Mouse (Mus musculus): ENCODE measurements around the gene Ubr1. TPM values are rescaled to one million over a fixed set of nuclear protein-coding genes. Genes with fewer than 3 reads are reported as not detected.
A peak's percentile ranks its signal among the peaks of the same experiment; 100 is the strongest.

The Ubr1 gene
- total RNA-seq, 2 experiments from 2014 or later = 15.9 to 17.5 TPM

- ATAC-seq (ENCODE audit: poor library complexity, severe bottlenecking) = no peak
Observed at GRCm38 (mm10) chr2:120863389-120863788, 107.1 kb downstream of the Ubr1 start.

DNA sequence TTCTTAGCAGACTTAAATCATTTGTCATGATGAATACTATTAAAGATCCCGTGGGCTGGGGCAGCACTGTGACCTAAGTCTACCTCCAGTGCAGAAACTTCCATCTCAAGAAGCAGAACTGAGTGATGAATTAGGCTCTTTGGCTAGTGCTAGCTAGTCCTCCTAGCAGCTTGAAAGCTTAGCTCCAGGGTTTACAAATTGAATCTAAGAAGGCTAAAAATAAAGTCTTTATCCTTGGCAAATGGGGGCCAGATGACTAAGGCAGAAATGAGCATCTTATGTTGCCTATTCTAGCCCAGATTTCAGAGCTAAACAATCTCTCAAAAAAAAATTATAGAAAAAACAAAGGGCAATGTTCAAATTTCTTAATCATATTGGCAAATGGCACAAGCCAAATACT lies 109.8 kb downstream of the Ubr1 start:
- no peak for ATAC-seq (ENCODE audit: poor library complexity, severe bottlenecking)

DNA sequence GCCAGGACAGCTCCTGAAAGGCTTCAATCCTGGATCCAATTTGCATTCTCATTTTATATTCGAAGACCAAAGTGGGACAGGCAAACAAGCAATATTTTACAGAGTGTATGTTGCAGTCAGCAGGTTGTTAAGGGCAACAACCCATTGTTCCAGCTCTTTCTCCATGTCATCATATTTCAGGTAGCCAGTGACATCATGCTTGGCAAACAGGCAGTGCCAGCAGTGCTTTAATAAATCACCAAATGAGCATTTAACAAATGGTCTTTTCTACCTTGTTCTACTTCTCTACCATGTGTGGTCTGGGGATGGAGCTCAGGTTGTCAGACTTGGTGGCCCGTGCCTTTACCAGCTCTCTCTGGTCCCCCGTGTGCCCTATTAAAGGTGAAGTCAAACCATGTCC lies 112.4 kb downstream of the Ubr1 start:
- no peak for ATAC-seq (ENCODE audit: poor library complexity, severe bottlenecking)

DNA sequence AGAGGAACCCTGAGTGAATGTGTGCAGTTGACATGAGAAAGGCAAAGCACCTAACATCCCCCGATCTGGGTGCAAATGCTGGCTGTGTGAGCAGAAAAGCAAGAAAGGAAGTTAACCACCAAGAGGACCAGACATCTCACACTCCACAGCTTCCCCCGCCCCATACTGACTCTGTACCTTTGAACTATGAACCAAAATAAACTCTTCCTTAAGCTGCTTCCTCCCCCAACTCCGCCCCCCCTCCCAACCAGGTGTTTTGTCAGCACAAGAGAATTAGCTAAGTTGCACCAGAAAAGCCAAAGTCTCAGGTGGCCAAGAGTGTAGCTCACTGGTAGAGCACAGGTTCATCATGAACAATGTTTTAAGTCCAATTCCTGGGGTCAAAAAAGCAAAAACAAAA lies 117.4 kb downstream of the Ubr1 start:
- ATAC-seq (ENCODE audit: poor library complexity, severe bottlenecking) = no peak

DNA sequence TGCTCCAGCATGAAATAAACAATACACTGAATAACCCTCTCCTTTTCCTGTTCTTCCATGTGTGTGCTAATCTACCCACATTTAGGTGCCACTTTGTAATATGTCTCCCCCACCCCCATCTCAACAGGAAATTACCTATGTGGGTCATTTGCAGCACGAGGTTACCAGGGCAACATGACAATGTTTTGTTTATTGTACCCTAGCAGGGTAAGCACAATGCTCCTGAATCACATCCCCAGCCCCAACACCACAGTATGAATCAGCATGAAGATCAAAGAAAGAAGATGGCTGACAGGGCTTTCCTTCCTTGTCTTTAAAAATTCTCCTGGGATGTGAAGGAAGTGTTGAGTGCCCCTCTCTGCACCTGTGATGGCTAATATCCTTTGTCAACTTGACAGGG lies 117.9 kb downstream of the Ubr1 start:
- no peak for ATAC-seq (ENCODE audit: poor library complexity, severe bottlenecking)

- peak; percentile 99 for ATAC-seq (ENCODE audit: poor library complexity, severe bottlenecking)
Observed at GRCm38 (mm10) chr2:120850424-120851082, 120.0 kb downstream of the Ubr1 start, which contains the start of gene Ttbk2. Ttbk2 (minus strand) TSS chr2:120850604.

GRCm38 (mm10) chr2:120849449-120850423 lies 120.8 kb downstream of the Ubr1 start, which contains the start of gene Cdan1:
Cdan1 (minus strand) TSS chr2:120850128.
- peak; percentile 13 for ATAC-seq (ENCODE audit: poor library complexity, severe bottlenecking)

- ATAC-seq (ENCODE audit: poor library complexity, severe bottlenecking) = no peak
Observed at GRCm38 (mm10) chr2:120845280-120845679, 125.2 kb downstream of the Ubr1 start.

- no peak for ATAC-seq (ENCODE audit: poor library complexity, severe bottlenecking)
Observed at GRCm38 (mm10) chr2:120843990-120844389, 126.5 kb downstream of the Ubr1 start.

DNA sequence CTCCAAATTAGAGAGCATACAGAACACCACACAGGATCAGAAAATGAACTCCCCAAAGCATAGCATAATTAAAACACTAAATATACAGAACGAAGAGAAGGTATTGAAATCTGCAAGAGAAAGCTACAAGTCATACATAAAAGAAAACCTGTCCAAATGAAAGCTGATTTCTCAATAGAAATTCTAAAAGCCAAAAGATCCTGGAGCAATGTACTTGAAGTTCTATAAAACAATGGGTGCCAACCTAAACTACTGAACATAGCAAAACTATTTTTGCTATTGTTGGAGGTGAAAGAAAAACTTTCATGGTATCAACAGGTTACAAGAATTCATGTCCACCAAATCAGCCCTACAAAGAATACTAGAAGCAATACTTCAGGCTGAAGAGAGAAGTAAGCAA lies 129.3 kb downstream of the Ubr1 start:
- ATAC-seq (ENCODE audit: poor library complexity, severe bottlenecking) = no peak

- ATAC-seq (ENCODE audit: poor library complexity, severe bottlenecking) = no peak
Observed at GRCm38 (mm10) chr2:120835167-120835566, 135.3 kb downstream of the Ubr1 start.

- no peak for ATAC-seq (ENCODE audit: poor library complexity, severe bottlenecking)
Observed at GRCm38 (mm10) chr2:120826936-120827638, 143.4 kb downstream of the Ubr1 start.

Other genes with a start within 250 kb of the Ubr1 start
- gene Cdan1, start 120.6 kb downstream of the Ubr1 start, total RNA-seq (2015) = 9.9 and 11.3 TPM in 2 replicates
- 11.6 and 18.0 TPM in 2 replicates for gene Cdan1, start 120.6 kb downstream of the Ubr1 start, total RNA-seq (2017)
- gene Ttbk2, start 120.1 kb downstream of the Ubr1 start, total RNA-seq (2015) = 3.3 and 5.2 TPM in 2 replicates
- 3.9 and 5.0 TPM in 2 replicates for gene Ttbk2, start 120.1 kb downstream of the Ubr1 start, total RNA-seq (2017)
- 6.0 and 10.4 TPM in 2 replicates for gene Tmem62, start 6.3 kb upstream of the Ubr1 start, total RNA-seq (2015)
- gene Tmem62, start 6.3 kb upstream of the Ubr1 start, total RNA-seq (2017) = 4.5 and 8.4 TPM in 2 replicates
- gene Ccndbp1, start 37.7 kb upstream of the Ubr1 start, total RNA-seq (2015) = 66.8 and 74.7 TPM in 2 replicates
- gene Ccndbp1, start 37.7 kb upstream of the Ubr1 start, total RNA-seq (2017) = 63.0 and 69.7 TPM in 2 replicates
- gene Epb42, start 66.4 kb upstream of the Ubr1 start, total RNA-seq (2015) = 0.22 and 2.4 TPM in 2 replicates
- 1.9 and 4.4 TPM in 2 replicates for gene Epb42, start 66.4 kb upstream of the Ubr1 start, total RNA-seq (2017)
- not detected in 2 replicates for gene Tgm5, start 115.1 kb upstream of the Ubr1 start, total RNA-seq (2015)
- gene Tgm5, start 115.1 kb upstream of the Ubr1 start, total RNA-seq (2017) = not detected in 2 replicates
- not detected in 2 replicates for gene Tgm7, start 139.1 kb upstream of the Ubr1 start, total RNA-seq (2015)
- not detected in 2 replicates for gene Tgm7, start 139.1 kb upstream of the Ubr1 start, total RNA-seq (2017)
- 9.1 and 13.4 TPM in 2 replicates for gene Adal, start 169.7 kb upstream of the Ubr1 start, total RNA-seq (2015)
- gene Adal, start 169.7 kb upstream of the Ubr1 start, total RNA-seq (2017) = 6.5 and 8.5 TPM in 2 replicates
- gene Lcmt2, start 169.9 kb upstream of the Ubr1 start, total RNA-seq (2015) = 5.9 and 6.5 TPM in 2 replicates
- gene Lcmt2, start 169.9 kb upstream of the Ubr1 start, total RNA-seq (2017) = 4.2 and 6.5 TPM in 2 replicates
- 45.1 and 45.5 TPM in 2 replicates for gene Tubgcp4, start 199.9 kb upstream of the Ubr1 start, total RNA-seq (2015)
- gene Tubgcp4, start 199.9 kb upstream of the Ubr1 start, total RNA-seq (2017) = 34.3 and 42.9 TPM in 2 replicates
- 24.3 and 27.1 TPM in 2 replicates for gene Zscan29, start 200.4 kb upstream of the Ubr1 start, total RNA-seq (2015)
- 27.0 and 37.4 TPM in 2 replicates for gene Zscan29, start 200.4 kb upstream of the Ubr1 start, total RNA-seq (2017)

Data from megakaryocyte, adult 5-6 weeks (primary cell).